Mouse (Mus musculus) monocyte, adult 5-6 weeks (primary cell): ENCODE measurements around the gene Cuedc1. TPM values are rescaled to one million over a fixed set of nuclear protein-coding genes. Genes with fewer than 3 reads are reported as not detected.

ENCODE experiments used
- ATAC-seq: fragments of 153-309, 156-312 bp; replicated peaks from 2 replicates; pipeline ENCODE4 v1.8.0; 2017; ENCODE audit warnings: mild to moderate bottlenecking; ENCODE audit not compliant: low TSS enrichment, insufficient number of reproducible peaks, severe bottlenecking, poor library complexity, low FRiP score
- total RNA-seq: library from RNA; stranded (forward); fragments of 200-1000, 200-491, 200-594 nt; gene quantifications from 3 replicates; pipeline ENCODE4 v1.2.3, GENCODE M21; 2017

Gene Cuedc1
- total RNA-seq, 1 experiment from 2014 or later: 11.9 TPM

GRCm38 (mm10) chr11:88075701-88076100 lies 22.2 kb upstream of the Cuedc1 start:
- ATAC-seq: no peak

- ATAC-seq: no peak
Measured at GRCm38 (mm10) chr11:88076394-88076793, 21.5 kb upstream of the Cuedc1 start.

- ATAC-seq: no peak
Measured at GRCm38 (mm10) chr11:88083699-88084098, 14.2 kb upstream of the Cuedc1 start.

- peak; percentile 87 for ATAC-seq
Measured at GRCm38 (mm10) chr11:88086737-88087627, 10.9 kb upstream of the Cuedc1 start.

- ATAC-seq: no peak
Measured at GRCm38 (mm10) chr11:88089150-88089549, 8.7 kb upstream of the Cuedc1 start.

GRCm38 (mm10) chr11:88090293-88090692 lies 7.6 kb upstream of the Cuedc1 start:
- ATAC-seq: no peak

- ATAC-seq: peak; percentile 47; the same call in 1 of the 2 replicates
Measured at GRCm38 (mm10) chr11:88091949-88092348, 5.9 kb upstream of the Cuedc1 start.

- ATAC-seq: no peak
Measured at GRCm38 (mm10) chr11:88097173-88097572, 685 bp upstream of the Cuedc1 start.

- peak; percentile 40; the same call in 1 of the 2 replicates for ATAC-seq
Measured at GRCm38 (mm10) chr11:88098787-88099598, 1.1 kb downstream of the Cuedc1 start.

GRCm38 (mm10) chr11:88099599-88100023 lies 1.8 kb downstream of the Cuedc1 start:
- no peak for ATAC-seq

GRCm38 (mm10) chr11:88100170-88100569 lies 2.3 kb downstream of the Cuedc1 start:
- no peak for ATAC-seq

GRCm38 (mm10) chr11:88103214-88103941 lies 5.5 kb downstream of the Cuedc1 start:
- ATAC-seq: no peak

GRCm38 (mm10) chr11:88105494-88106291 lies 7.8 kb downstream of the Cuedc1 start:
- no peak for ATAC-seq

GRCm38 (mm10) chr11:88106292-88106554 lies 8.4 kb downstream of the Cuedc1 start:
- no peak for ATAC-seq

- peak; percentile 96 for ATAC-seq
Measured at GRCm38 (mm10) chr11:88107365-88107764, 9.5 kb downstream of the Cuedc1 start.

- no peak for ATAC-seq
Measured at GRCm38 (mm10) chr11:88110031-88110594, 12.3 kb downstream of the Cuedc1 start.

GRCm38 (mm10) chr11:88112078-88112477 lies 14.2 kb downstream of the Cuedc1 start:
- no peak for ATAC-seq

GRCm38 (mm10) chr11:88112677-88113333 lies 14.9 kb downstream of the Cuedc1 start:
- no peak for ATAC-seq
